Mouse (Mus musculus) mouse trophoblast stem cell (cell line): ENCODE measurements around the gene Gm16867.
"Not testable (repeated sequence)": the region's sequence is repeated elsewhere in the genome, so short reads cannot be mapped to it uniquely, and the experiment has no call there.

Experiments used
- in situ Hi-C, 2 experiments: fragments of 300-500 bp; cut with MseI, MboI; formaldehyde crosslinking; loops; 2 replicates in 1 of 2; 3 replicates in 1 of 2; pipeline ENCODE4 v1.15.1; 2025

Gene Gm16867

GRCm38 (mm10) chr14:69503174-69503573 is at the start of gene Gm16867:
Gm16867 (minus strand) TSS chr14:69503362.
- in situ Hi-C loops = not testable (repeated sequence)

- in situ Hi-C loops = not testable (repeated sequence)
Measured at GRCm38 (mm10) chr14:69547310-69547709, 44.1 kb upstream of the Gm16867 start.

GRCm38 (mm10) chr14:69545052-69545451 is 41.9 kb upstream of the Gm16867 start:
- in situ Hi-C loops = not testable (repeated sequence)

GRCm38 (mm10) chr14:69544033-69544432 is 40.9 kb upstream of the Gm16867 start:
- in situ Hi-C loops = not testable (repeated sequence)

GRCm38 (mm10) chr14:69542695-69543094 is 39.5 kb upstream of the Gm16867 start:
- in situ Hi-C loops = not testable (repeated sequence)

GRCm38 (mm10) chr14:69540113-69540512 is 37.0 kb upstream of the Gm16867 start:
- in situ Hi-C loops = not testable (repeated sequence)

GRCm38 (mm10) chr14:69536539-69536938 is 33.4 kb upstream of the Gm16867 start:
- in situ Hi-C loops = not testable (repeated sequence)

GRCm38 (mm10) chr14:69526202-69526601 is 23.0 kb upstream of the Gm16867 start:
- in situ Hi-C loops = not testable (repeated sequence)

- in situ Hi-C loops = not testable (repeated sequence)
Measured at GRCm38 (mm10) chr14:69523001-69523400, 19.8 kb upstream of the Gm16867 start.

- in situ Hi-C loops = not testable (repeated sequence)
Measured at GRCm38 (mm10) chr14:69520810-69521209, 17.6 kb upstream of the Gm16867 start.

GRCm38 (mm10) chr14:69512449-69512848 is 9.3 kb upstream of the Gm16867 start, which contains the start of gene Gm27179:
Gm27179 (minus strand) TSS chr14:69512549.
- in situ Hi-C loops = not testable (repeated sequence)

GRCm38 (mm10) chr14:69507000-69507399 is 3.8 kb upstream of the Gm16867 start:
- in situ Hi-C loops = not testable (repeated sequence)

GRCm38 (mm10) chr14:69502440-69503150 is 567 bp downstream of the Gm16867 start:
- in situ Hi-C loops = not testable (repeated sequence)

GRCm38 (mm10) chr14:69496259-69496658 is 6.9 kb downstream of the Gm16867 start:
- in situ Hi-C loops = not testable (repeated sequence)

- in situ Hi-C loops = not testable (repeated sequence)
Measured at GRCm38 (mm10) chr14:69494946-69495345, 8.2 kb downstream of the Gm16867 start.

GRCm38 (mm10) chr14:69494522-69494921 is 8.6 kb downstream of the Gm16867 start:
- in situ Hi-C loops = not testable (repeated sequence)

- in situ Hi-C loops = not testable (repeated sequence)
Measured at GRCm38 (mm10) chr14:69488001-69488400, 15.2 kb downstream of the Gm16867 start.

- in situ Hi-C loops = not testable (repeated sequence)
Measured at GRCm38 (mm10) chr14:69485466-69486135, 17.6 kb downstream of the Gm16867 start.

GRCm38 (mm10) chr14:69473941-69474646 is 29.1 kb downstream of the Gm16867 start:
- in situ Hi-C loops = not testable (repeated sequence)

GRCm38 (mm10) chr14:69473322-69473721 is 29.8 kb downstream of the Gm16867 start:
- in situ Hi-C loops = not testable (repeated sequence)

- in situ Hi-C loops = not testable (repeated sequence)
Measured at GRCm38 (mm10) chr14:69470122-69470708, 32.9 kb downstream of the Gm16867 start.
